Mouse (Mus musculus) lung, embryonic 16.5 days (tissue): ENCODE data around the gene Galnt10. TPM values are rescaled to one million over a fixed set of nuclear protein-coding genes. Genes with fewer than 3 reads are reported as not detected.

ENCODE experiments used
- ATAC-seq: fragments of 200-750 bp; cut with Nextera tagmentation; 2 replicates; pipeline ENCODE4 v1.8.0; 2017; ENCODE audit warnings: low read depth, mild to moderate bottlenecking, moderate library complexity
- H3K27ac ChIP-seq: fragments of 300-500 bp; sonication (generic); 2 replicates; pipeline ENCODE4 v1.5.1; 2014; ENCODE audit warnings: mild to moderate bottlenecking, control low read depth, low read length
- H3K27me3 ChIP-seq: fragments of 300-500 bp; sonication (generic); 2 replicates; pipeline ENCODE4 v1.6.1; 2014; ENCODE audit warnings: low read depth, low read length, mixed read lengths; ENCODE audit not compliant: control insufficient read depth, insufficient read depth
- H3K36me3 ChIP-seq: fragments of 300-500 bp; sonication (generic); 2 replicates; pipeline ENCODE4 v1.6.1; 2014; ENCODE audit warnings: low read length; ENCODE audit not compliant: control insufficient read depth, insufficient read depth
- H3K4me1 ChIP-seq: fragments of 300-500 bp; sonication (generic); replicated peaks from 2 replicates; pipeline ENCODE4 v1.6.1; 2014; ENCODE audit warnings: low read length, mixed read lengths; ENCODE audit not compliant: control insufficient read depth, insufficient read depth
- H3K4me2 ChIP-seq: fragments of 300-500 bp; sonication (generic); 2 replicates; pipeline ENCODE4 v1.6.1; 2014; ENCODE audit warnings: low read depth, low read length, control low read depth
- H3K4me3 ChIP-seq: fragments of 300-500 bp; sonication (generic); 2 replicates; pipeline ENCODE4 v1.5.1; 2014; ENCODE audit warnings: mild to moderate bottlenecking, low read length, control low read depth
- H3K9ac ChIP-seq: fragments of 300-500 bp; sonication (generic); 2 replicates; pipeline ENCODE4 v1.6.1; 2014; ENCODE audit warnings: low read length, control low read depth
- H3K9me3 ChIP-seq: fragments of 300-500 bp; sonication (generic); 2 replicates; pipeline ENCODE4 v1.6.1; 2016; ENCODE audit warnings: low read length; ENCODE audit not compliant: control insufficient read depth
- WGBS: fragments of 180-500 bp; shearing (Covaris S2); extraction: QIAGEN DNeasy Blood & Tissue Kit; methylation state at CpG from one replicate; pipeline ENCODE4 v1.1.7; 2014; 5-methylcytosine and 5-hydroxymethylcytosine counted together
- polyA plus RNA-seq: library from polyadenylated mRNA; unstranded; fragments of >200 nt; fragmentation: Nextera tagmentation; extraction: Ambion mirVana; gene quantifications from 2 replicates; pipeline ENCODE4 v1.2.1, GENCODE M21; 2015

Gene Galnt10
- polyA plus RNA-seq, 1 experiment from 2014 or later: 12.8 TPM

DNA sequence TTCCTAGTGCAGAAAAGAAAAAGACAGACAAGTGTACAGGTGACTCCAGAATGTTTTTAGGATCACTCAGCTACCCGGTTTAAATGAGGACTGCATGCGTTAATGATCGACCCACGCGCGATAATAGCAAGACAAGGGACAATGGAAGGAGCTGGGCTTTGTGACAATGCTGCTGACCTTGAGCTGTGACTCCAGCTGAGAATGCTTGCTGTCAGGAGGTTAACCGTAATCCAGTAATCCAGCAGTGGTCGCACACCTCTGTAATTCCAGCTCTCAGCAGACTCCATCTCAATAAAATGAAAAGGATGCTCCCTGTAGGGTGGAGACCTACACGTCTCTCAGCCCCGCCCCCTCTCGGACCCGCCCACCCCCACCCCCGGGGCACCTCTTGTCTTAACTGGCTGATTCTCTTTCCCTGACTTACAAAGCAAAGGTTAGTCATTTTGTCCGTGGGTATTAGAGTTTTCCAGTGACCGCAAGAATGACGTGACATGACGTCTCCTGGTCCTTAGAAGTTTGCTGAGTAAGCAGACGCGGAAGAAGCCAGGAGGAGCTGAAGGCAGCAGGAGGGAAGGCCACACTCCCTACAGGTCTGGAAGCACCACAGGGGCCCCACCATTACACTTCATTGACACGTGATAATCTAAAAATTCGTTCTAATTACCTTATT lies 145.8 kb downstream of the Galnt10 start:
- WGBS: 28% methylated on average over 21 of the region's 21 CpGs
- Histone ChIP-seq H3K4me1 (no peaks in the 10 kb centered on the region), H3K27ac (no peak overlapping the region), H3K4me2 (no peak overlapping the region), H3K9ac (no peak overlapping the region), H3K9me3 (no peaks in the 10 kb centered on the region), H3K4me3 (no peak overlapping the region), H3K27me3 (no peaks in the 10 kb centered on the region), H3K36me3 (no peaks in the 10 kb centered on the region)
- ATAC-seq: no peak

DNA sequence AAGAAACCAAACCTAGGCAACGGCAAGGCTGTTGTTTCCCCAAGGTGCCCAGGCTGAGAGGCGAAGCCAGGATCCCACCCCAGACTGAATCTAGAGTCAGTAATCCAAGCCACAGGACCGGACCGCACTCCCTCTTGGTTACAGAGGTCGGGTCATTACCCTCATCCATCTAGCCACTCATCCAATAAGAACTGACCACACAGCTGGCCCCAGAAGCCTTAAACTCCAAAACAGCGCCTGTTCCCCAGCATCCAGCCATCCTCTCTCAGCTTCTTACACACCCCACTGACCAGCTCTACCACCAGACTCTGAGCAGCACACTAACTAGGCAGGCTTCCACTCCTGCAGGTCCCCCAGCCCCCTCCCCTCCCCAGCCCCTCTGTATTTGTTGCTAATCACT lies 149.8 kb downstream of the Galnt10 start:
- Histone ChIP-seq H3K9ac (no peak overlapping the region), H3K27me3 (no peaks in the 10 kb centered on the region), H3K4me1 (peaks cover 2% of the 10 kb centered on the region), H3K9me3 (no peaks in the 10 kb centered on the region), H3K4me3 (no peak overlapping the region), H3K4me2 (no peak overlapping the region), H3K27ac (no peak overlapping the region), H3K36me3 (no peaks in the 10 kb centered on the region)
- WGBS: 32% methylated on average over 6 of the region's 6 CpGs
- ATAC-seq: no peak

DNA sequence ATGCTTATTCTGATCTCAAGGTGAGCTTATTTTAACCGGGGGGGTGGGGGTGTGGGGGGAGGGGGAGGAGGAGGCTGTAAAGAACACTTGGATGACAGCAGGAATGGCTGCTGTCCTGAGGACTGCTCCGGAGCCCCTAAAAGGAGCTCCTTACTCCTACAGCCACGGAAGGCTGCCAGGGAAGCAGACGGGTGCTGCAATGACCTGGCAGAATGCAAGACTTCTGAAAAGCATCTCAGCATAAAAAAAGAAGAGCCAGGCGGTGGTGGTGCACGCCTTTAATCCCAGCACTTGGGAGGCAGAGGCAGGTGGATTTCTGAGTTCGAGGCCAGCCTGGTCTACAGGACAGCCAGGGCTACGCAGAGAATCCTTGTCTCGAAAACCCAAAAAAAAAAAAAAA lies 152.6 kb downstream of the Galnt10 start:
- WGBS: 84% methylated on average over 8 of the region's 9 CpGs
- Histone ChIP-seq H3K9me3 (no peaks in the 10 kb centered on the region), H3K27me3 (no peaks in the 10 kb centered on the region), H3K4me1 (peaks cover 11% of the 10 kb centered on the region), H3K36me3 (no peaks in the 10 kb centered on the region), H3K4me3 (no peak overlapping the region), H3K4me2 (no peak overlapping the region), H3K9ac (no peak overlapping the region), H3K27ac (no peak overlapping the region)
- no peak for ATAC-seq

DNA sequence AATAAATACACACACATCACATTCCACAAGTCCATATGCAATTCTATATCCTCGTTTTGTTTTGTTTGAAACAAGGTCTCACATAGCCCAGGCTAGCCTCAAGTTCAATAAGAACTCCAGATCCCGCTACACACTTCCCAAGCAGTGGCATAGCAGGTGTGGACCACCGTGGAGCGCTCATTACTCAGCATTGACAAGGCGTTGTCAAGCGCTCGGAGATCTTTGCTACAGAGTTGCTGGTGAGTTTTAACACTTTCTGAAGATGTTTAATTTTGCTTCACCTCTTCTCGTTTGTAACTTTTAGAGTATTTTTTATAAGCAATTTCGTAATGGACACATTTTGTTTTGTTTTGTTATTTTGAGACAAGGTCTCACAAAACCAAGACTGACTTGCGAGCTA lies 154.2 kb downstream of the Galnt10 start:
- Histone ChIP-seq H3K9ac (no peak overlapping the region), H3K9me3 (no peaks in the 10 kb centered on the region), H3K27ac (no peak overlapping the region), H3K4me3 (no peak overlapping the region), H3K4me2 (no peak overlapping the region), H3K4me1 (peaks cover 19% of the 10 kb centered on the region), H3K36me3 (no peaks in the 10 kb centered on the region), H3K27me3 (no peaks in the 10 kb centered on the region)
- no peak for ATAC-seq
- 68% methylated on average over 10 of the region's 10 CpGs for whole genome bisulfite sequencing

DNA sequence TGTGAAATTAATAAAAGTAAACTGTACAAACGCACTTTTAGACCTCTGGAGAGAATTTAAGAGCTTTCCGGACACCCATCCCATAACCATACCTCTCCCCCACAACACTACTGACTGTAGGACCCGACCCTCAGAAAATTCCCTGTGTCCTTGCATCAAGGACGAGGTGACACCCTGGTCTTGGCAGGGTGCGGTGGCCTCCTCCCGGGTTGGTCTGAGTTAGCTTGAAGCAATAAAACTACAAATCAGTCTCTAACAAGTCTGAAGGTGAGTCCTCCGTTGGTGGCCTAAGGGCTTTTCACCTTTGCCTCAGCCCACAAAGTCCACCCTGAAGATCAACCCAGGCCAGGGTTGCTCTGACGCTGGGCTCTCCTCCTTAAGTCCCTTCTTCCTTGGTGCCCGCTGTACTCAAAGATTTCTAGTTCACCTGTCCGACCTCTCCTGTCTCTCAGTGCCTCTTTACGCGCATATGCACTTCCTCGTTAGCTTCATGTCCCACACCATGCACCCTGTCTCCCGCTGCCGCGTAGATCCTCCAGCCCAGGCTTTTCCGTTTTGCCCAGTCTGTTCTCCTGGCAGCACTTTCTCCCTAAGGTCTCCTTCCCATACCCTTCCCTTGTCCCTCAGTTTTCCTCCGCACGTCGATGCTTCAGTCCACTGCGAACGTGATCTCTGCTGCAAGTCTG lies 155.2 kb downstream of the Galnt10 start:
- Histone ChIP-seq H3K4me3 (peak overlapping the region; percentile 90), H3K9ac (peak overlapping the region; percentile 92), H3K4me1 (peaks cover 19% of the 10 kb centered on the region), H3K27me3 (no peaks in the 10 kb centered on the region), H3K36me3 (no peaks in the 10 kb centered on the region), H3K27ac (peak overlapping the region; percentile 52), H3K4me2 (peak overlapping the region; percentile 94), H3K9me3 (no peaks in the 10 kb centered on the region)
- WGBS: 15% methylated on average over 22 of the region's 22 CpGs
- ATAC-seq: no peak

DNA sequence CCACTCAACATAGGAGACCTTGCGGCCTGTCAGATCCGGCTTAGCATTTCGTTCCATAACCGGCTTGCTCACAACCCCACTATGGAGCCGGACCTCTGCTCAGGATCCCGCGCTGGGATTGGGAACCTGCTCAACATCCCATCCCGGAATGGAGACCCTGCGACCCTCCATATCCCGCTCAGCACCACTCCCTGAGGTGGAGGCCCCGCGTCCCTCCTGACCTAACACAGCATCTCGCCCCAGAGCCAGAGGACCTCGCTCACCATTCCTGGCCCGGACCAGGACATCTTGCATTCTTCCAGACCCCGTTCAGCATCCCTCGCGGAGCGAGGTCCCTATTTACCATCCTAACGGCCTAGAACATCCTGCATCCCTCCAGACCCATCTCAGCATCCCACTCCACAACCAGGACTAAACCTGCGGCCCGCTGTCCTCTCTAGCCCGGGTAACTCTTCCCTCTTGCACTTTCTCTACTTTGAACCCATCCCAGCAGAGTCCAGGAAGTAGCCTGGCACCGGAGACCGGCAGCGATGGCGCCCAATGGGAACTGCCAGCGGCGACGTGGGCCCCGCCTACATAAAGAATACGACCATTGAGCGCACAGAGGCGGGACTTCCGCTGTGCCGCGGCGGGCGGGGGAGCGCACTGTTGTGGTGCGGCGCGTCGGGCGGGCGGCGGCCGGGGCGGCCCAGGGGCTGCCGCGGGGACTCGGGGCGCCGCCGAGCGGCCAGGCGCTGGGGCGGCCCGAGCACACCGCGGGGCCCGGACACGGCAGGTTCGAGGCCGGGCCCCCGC lies 155.9 kb downstream of the Galnt10 start, which contains the start of gene Sap30l:
TSS of gene Sap30l (plus strand) at position 667 of the 795 bp plus-strand sequence.
- H3K9ac ChIP-seq: peak within 1 kb of the TSS; percentile 92
- WGBS: under 1% methylated on average over 49 of the region's 66 CpGs
- H3K4me3 ChIP-seq: peak within 1 kb of the TSS; percentile 90
- no peaks in the 10 kb centered on the region for H3K9me3 ChIP-seq
- H3K27ac ChIP-seq: peak within 1 kb of the TSS; percentile 52
- no peaks in the 10 kb centered on the region for H3K27me3 ChIP-seq
- peak; percentile 97 for ATAC-seq
- peaks cover 19% of the 10 kb centered on the region for H3K4me1 ChIP-seq
- H3K4me2 ChIP-seq: peak within 1 kb of the TSS; percentile 99
- H3K36me3 ChIP-seq: no peaks in the 10 kb centered on the region

DNA sequence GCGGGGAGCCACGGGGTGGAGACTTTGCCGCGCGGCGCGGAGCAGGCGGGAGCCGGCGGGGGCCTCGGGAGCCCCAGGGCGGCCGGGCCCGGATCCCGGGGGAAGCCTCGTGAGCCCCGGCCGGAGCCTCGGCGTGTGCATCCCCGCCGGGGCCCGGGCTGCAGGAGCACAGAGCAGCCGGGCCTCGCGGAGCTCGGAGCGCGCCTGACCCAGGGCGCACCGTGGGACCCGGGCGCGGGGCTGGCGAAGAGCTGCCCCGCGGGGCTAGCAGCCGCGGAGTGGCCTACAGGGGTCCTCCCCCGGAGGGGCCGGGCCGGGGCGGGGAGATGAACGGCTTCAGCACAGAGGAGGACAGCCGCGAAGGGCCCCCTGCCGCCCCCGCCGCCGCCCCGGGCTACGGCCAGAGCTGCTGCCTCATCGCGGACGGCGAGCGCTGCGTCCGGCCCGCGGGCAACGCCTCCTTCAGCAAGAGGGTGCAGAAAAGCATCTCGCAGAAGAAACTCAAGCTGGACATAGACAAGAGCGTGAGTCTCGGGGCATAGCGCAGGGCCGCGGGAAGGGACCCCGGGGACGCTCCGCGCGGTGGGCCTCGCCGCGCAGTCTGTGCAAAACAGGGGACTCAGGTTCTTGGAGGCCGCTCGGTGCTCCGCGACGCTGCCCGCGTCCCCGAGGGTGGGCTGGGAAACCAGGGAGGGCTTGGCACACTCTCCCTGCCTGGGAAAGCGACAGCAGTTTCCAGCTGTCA lies 156.7 kb downstream of the Galnt10 start:
- Histone ChIP-seq H3K9ac (peak overlapping the region; percentile 92), H3K27ac (peak overlapping the region; percentile 29), H3K27me3 (no peaks in the 10 kb centered on the region), H3K4me2 (peak overlapping the region; percentile 99), H3K4me3 (peak overlapping the region; percentile 90), H3K4me1 (peaks cover 19% of the 10 kb centered on the region), H3K9me3 (no peaks in the 10 kb centered on the region), H3K36me3 (0 out of 2 replicates have a peak, but pooled peaks cover 2% of the 10 kb centered on the region)
- ATAC-seq: peak; percentile 72
- under 1% methylated on average over 81 of the region's 85 CpGs for WGBS

DNA sequence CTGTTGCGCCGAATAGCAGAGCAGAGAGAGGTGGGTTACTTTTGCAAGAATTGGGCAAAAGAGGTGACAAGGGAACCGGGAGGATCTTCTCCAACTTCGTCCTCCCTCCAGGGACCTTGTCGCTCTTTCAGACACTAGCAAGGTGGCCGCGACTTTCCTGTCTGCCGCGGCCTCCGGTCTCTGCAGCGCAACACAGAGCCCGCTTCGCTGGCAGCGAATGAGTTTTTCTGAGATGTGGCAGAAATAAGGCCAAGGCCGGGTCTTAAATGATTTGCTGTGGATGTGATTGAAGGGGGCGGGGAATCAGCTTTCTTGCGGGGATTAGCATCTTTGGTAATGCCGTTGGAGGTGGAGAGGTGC lies 157.2 kb downstream of the Galnt10 start:
- peaks cover 19% of the 10 kb centered on the region for H3K4me1 ChIP-seq

More for the DNA sequence above, 157.2 kb downstream of the Galnt10 start:
- ATAC-seq: no peak
- Histone ChIP-seq H3K4me3 (peak overlapping the region; percentile 90), H3K27ac (peak overlapping the region; percentile 29), H3K9me3 (no peaks in the 10 kb centered on the region), H3K27me3 (no peaks in the 10 kb centered on the region), H3K9ac (peak overlapping the region; percentile 92), H3K36me3 (peaks cover 2% of the 10 kb centered on the region; the same call in 1 of the 2 replicates), H3K4me2 (peak overlapping the region; percentile 99)
- WGBS: under 1% methylated on average over 18 of the region's 18 CpGs
